10 mouse cellular contexts compared by ENCODE assay signal in genomic region chr11:50403367-50404014, GRCm38 (mm10). TPM values are rescaled to one million over a fixed set of nuclear protein-coding genes. Genes with fewer than 3 reads are reported as not detected.
DNase-seq lines count a peak whose midpoint lies in the region; ATAC-seq and TF ChIP-seq lines count a peak whose summit lies in the region.
"Had no signal": no experiment of that assay in that cellular context is flagged by ENCODE, and none has a peak within 500 bp of the region (broad histone marks: within the 10 kb centered on the region; RNA-seq: fewer than 3 reads in every experiment).

No protein-coding gene starts in this region.

- no peak for TF ChIP-seq POLR2A in kidney, adult 2 months (IDR thresholded peaks at IDR 0.05; ENCODE audit: low read depth, low read length)

- no peak for TF ChIP-seq CTCF in kidney, adult 2 months (conservative IDR thresholded peaks at IDR 0.05; ENCODE audit: insufficient read depth, insufficient read length, low read depth, low read length)

- no peaks in the 10 kb centered on the region for H3K9me3 ChIP-seq in kidney, embryonic 16.5 days (ENCODE audit: low read length)
- H3K9me3 ChIP-seq: midbrain, embryonic 12.5 days had no signal

- no peaks in the 10 kb centered on the region for H3K27me3 ChIP-seq in kidney, adult 2 months (replicated peaks; ENCODE audit: control insufficient read depth, insufficient read depth, low read length)
- H3K27me3 ChIP-seq in kidney, embryonic 16.5 days (ENCODE audit: insufficient read depth, low read length) = no peaks in the 10 kb centered on the region
- H3K27me3 ChIP-seq: midbrain, embryonic 12.5 days had no signal

- WGBS in kidney, adult 2 months = 53% methylated on average over 10 of the region's 10 CpGs
- 74% methylated on average over 10 of the region's 10 CpGs for WGBS in kidney, embryonic 16.5 days

- H3K27ac ChIP-seq in kidney, adult 2 months (ENCODE audit: insufficient read depth, low read depth, low read length) = no peak overlapping the region
- no peak overlapping the region for H3K27ac ChIP-seq in kidney, embryonic 16.5 days (ENCODE audit: low read length)
- H3K27ac ChIP-seq: midbrain, embryonic 12.5 days had no signal

- no peak overlapping the region for H3K9ac ChIP-seq in kidney, embryonic 16.5 days (replicated peaks; ENCODE audit: low read length)
- H3K9ac ChIP-seq: midbrain, embryonic 12.5 days had no signal

- no peak overlapping the region for H3K4me3 ChIP-seq in kidney, adult 2 months (ENCODE audit: insufficient read depth, low read depth, low read length)
- H3K4me3 ChIP-seq in kidney, embryonic 16.5 days (ENCODE audit: low read length) = no peak overlapping the region
- H3K4me3 ChIP-seq: midbrain, embryonic 12.5 days had no signal

- no peak for ATAC-seq in kidney, embryonic 16.5 days (ENCODE audit: low FRiP score, low TSS enrichment)
- ATAC-seq in activated CD4-positive, CD25-positive, alpha-beta regulatory T cell, adult 4 months = no peak

- H3K4me1 ChIP-seq in kidney, adult 2 months (ENCODE audit: control insufficient read depth, insufficient read depth, low read length) = peaks cover 5% of the 10 kb centered on the region
- no peaks in the 10 kb centered on the region for H3K4me1 ChIP-seq in kidney, embryonic 16.5 days (ENCODE audit: insufficient read depth, low read length)
- H3K4me1 ChIP-seq: midbrain, embryonic 12.5 days had no signal

- H3K36me3 ChIP-seq in kidney, adult 2 months (ENCODE audit: control insufficient read depth, insufficient read depth, low read length) = no peaks in the 10 kb centered on the region; the same call in 1 of the 2 replicates
- peaks cover 46% of the 10 kb centered on the region for H3K36me3 ChIP-seq in kidney, embryonic 16.5 days (ENCODE audit: insufficient read depth, low read length)

- H3K4me2 ChIP-seq in kidney, embryonic 16.5 days (replicated peaks; ENCODE audit: low read depth, low read length) = no peak overlapping the region
- H3K4me2 ChIP-seq: midbrain, embryonic 12.5 days had no signal

- peak; percentile 73 for DNase-seq in kidney, adult 2 months
- peak; percentile 83 for DNase-seq in adrenal gland, postnatal 14 days
- peak; percentile 44 to 51 for DNase-seq in cerebellum, postnatal 36 days
- DNase-seq in kidney, postnatal 14 days = peak; percentile 68
- DNase-seq in natural killer cell, adult 2 months (ENCODE audit: low spot score in 2 of 2) = no peak

RNA-seq across cellular contexts. Expression of gene Hnrnph1, which starts 26.7 kb away (rescaled TPM):
- 40.2 and 65.0 TPM in 2 replicates for polyA plus RNA-seq in kidney, adult 2 months (2012; rRNA removed)
- 500 and 509 TPM in 2 replicates for polyA plus RNA-seq in kidney, embryonic 16.5 days (2015; fragmentation: Nextera tagmentation; extraction: Ambion mirVana)
- total RNA-seq in adrenal gland, postnatal 14 days (2021) = 269 and 317 TPM in 2 replicates
- polyA plus RNA-seq in activated CD4-positive, CD25-positive, alpha-beta regulatory T cell, adult 4 months (2017; shearing (Covaris generic)) = 100 to 1,000 TPM; 148 to 177 TPM

RNA-seq across cellular contexts. Expression of gene Rufy1, which starts 27.4 kb away (rescaled TPM):
- polyA plus RNA-seq in kidney, adult 2 months (2012; rRNA removed) = 27.7 and 30.4 TPM in 2 replicates
- 27.4 and 27.5 TPM in 2 replicates for polyA plus RNA-seq in kidney, embryonic 16.5 days (2015; fragmentation: Nextera tagmentation; extraction: Ambion mirVana)
- 27.1 and 29.5 TPM in 2 replicates for total RNA-seq in adrenal gland, postnatal 14 days (2021)
- 10 to 100 TPM in 1 of 2 experiments, 1 to 10 TPM in 1; 9.5 to 10.2 TPM for polyA plus RNA-seq in activated CD4-positive, CD25-positive, alpha-beta regulatory T cell, adult 4 months (2017; shearing (Covaris generic))

RNA-seq across cellular contexts. Expression of gene Cby3, which starts 49.2 kb away (rescaled TPM):
- polyA plus RNA-seq in kidney, adult 2 months (2012; rRNA removed) = 1.3 TPM in 2 replicates
- polyA plus RNA-seq in kidney, embryonic 16.5 days (2015; fragmentation: Nextera tagmentation; extraction: Ambion mirVana) = 0.55 and 0.71 TPM in 2 replicates
- total RNA-seq in adrenal gland, postnatal 14 days (2021) = not detected in 2 replicates
- polyA plus RNA-seq in activated CD4-positive, CD25-positive, alpha-beta regulatory T cell, adult 4 months (2017; shearing (Covaris generic)) = not detected
- total RNA-seq: layer of hippocampus, postnatal 10 days had no signal
- polyA plus RNA-seq: midbrain, embryonic 12.5 days; spleen, adult 2 months had no signal

Comparison
In these comparisons a context has a peak if more than half of its experiments do, and no peak if none do; other contexts are left out.
1. DNase-seq: peak in kidney, adult 2 months (single experiment), adrenal gland, postnatal 14 days (single experiment), cerebellum, postnatal 36 days (2 of 2) and kidney, postnatal 14 days (single experiment); none in natural killer cell, adult 2 months (0 of 2).